Mouse (Mus musculus) liver, embryonic 12.5 days (tissue): ENCODE results near the gene Dnah9. TPM values are rescaled to one million over a fixed set of nuclear protein-coding genes. Genes with fewer than 3 reads are reported as not detected.

Experiments
- ATAC-seq: fragments of 200-750 bp; cut with Nextera tagmentation; 2 replicates; pipeline ENCODE4 v1.8.0; 2017; ENCODE audit warnings: moderate number of reproducible peaks, mild to moderate bottlenecking, moderate library complexity
- H3K27ac ChIP-seq: fragments of 300-500 bp; sonication (generic); 2 replicates; pipeline ENCODE4 v1.5.1; 2016; ENCODE audit warnings: mild to moderate bottlenecking
- H3K27me3 ChIP-seq: fragments of 300-500 bp; sonication (generic); replicated peaks from 2 replicates; pipeline ENCODE4 v1.6.1; 2016; ENCODE audit warnings: mild to moderate bottlenecking, moderate library complexity
- H3K36me3 ChIP-seq: fragments of 300-500 bp; sonication (generic); 2 replicates; pipeline ENCODE4 v1.6.1; 2016; ENCODE audit warnings: mild to moderate bottlenecking, moderate library complexity
- H3K4me1 ChIP-seq: fragments of 300-500 bp; sonication (generic); 2 replicates; pipeline ENCODE4 v1.6.1; 2016
- H3K4me2 ChIP-seq: fragments of 300-500 bp; sonication (generic); 2 replicates; pipeline ENCODE4 v1.6.1; 2016; ENCODE audit warnings: mild to moderate bottlenecking, moderate library complexity
- H3K4me3 ChIP-seq: fragments of 300-500 bp; sonication (generic); 2 replicates; pipeline ENCODE4 v1.5.1; 2016; ENCODE audit warnings: mild to moderate bottlenecking, moderate library complexity
- H3K9ac ChIP-seq: fragments of 300-500 bp; sonication (generic); 2 replicates; pipeline ENCODE4 v1.6.1; 2016; ENCODE audit warnings: mild to moderate bottlenecking, moderate library complexity
- H3K9me3 ChIP-seq: fragments of 300-500 bp; sonication (generic); replicated peaks from 2 replicates; pipeline ENCODE4 v1.6.1; 2016; ENCODE audit warnings: mild to moderate bottlenecking, moderate library complexity
- WGBS: fragments of 180-500 bp; shearing (Covaris S2); methylation state at CpG from one replicate; pipeline ENCODE4 v1.1.7; 2016; ENCODE audit not compliant: insufficient replicate concordance; 5-methylcytosine and 5-hydroxymethylcytosine counted together
- polyA plus RNA-seq: library from polyadenylated mRNA; unstranded; fragments of >200 nt; fragmentation: Nextera tagmentation; extraction: Ambion mirVana; gene quantifications from 2 replicates; pipeline ENCODE4 v1.2.1, GENCODE M21; 2016

Gene Dnah9
- polyA plus RNA-seq, 1 experiment from 2014 or later, result not detected

DNA sequence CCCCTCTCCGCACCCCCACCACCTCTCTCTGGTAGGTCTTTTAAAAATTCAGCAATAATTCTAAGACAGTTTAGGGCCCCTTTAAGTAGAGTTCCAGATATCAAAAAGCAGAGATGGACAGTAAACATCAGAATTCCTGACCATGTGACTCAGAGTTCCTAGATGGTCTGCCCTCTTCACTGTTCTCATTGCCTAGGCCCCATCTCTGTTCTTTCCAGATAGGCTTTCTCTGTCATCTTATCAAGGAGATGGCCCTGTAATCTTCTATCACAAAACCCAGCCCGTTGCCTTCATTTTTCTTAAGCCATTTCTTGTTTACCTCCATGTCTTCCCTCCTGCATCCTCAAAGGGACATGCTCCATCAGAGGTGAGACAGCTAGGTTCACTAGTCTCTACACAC lies 382.2 kb downstream of the Dnah9 start:
- peak; percentile 36; the same call in 1 of the 2 replicates for ATAC-seq
- H3K9ac ChIP-seq, result peak overlapping the region; percentile 60

DNA sequence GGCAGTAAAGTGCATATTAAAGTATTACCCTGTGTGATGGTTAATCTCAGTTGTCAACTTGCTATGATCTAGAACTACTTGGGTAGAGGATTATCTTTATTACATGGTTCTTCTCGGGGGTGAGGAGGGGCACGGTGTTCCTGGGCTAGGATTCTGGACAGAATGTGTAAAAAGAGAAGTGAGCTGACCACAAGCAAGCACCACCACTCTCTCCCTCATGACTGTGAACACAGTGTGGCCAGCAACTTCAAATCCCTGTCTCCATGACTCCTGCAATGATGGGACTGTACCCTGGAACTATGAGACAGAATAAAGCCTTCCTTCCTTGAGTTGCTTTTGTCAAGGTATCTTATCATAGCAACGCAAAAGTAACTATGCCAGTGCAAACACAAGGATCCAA lies 386.8 kb downstream of the Dnah9 start:
- no peak for ATAC-seq
- Histone ChIP-seq H3K9ac (no peak overlapping the region), H3K4me1 (peaks cover 74% of the 10 kb centered on the region), H3K4me3 (no peak overlapping the region), H3K27ac (no peak overlapping the region), H3K4me2 (no peak overlapping the region), H3K9me3 (no peaks in the 10 kb centered on the region), H3K27me3 (no peaks in the 10 kb centered on the region), H3K36me3 (peaks cover 27% of the 10 kb centered on the region)
- WGBS, result 40% methylated on average over 3 of the region's 3 CpGs

More for the DNA sequence above, 382.2 kb downstream of the Dnah9 start:
- H3K4me2 ChIP-seq, result peak overlapping the region; percentile 86
- no peaks in the 10 kb centered on the region for H3K27me3 ChIP-seq
- H3K4me1 ChIP-seq, result peaks cover 65% of the 10 kb centered on the region
- no peaks in the 10 kb centered on the region for H3K9me3 ChIP-seq
- peaks cover 8% of the 10 kb centered on the region for H3K36me3 ChIP-seq
- peak overlapping the region; percentile 80 for H3K27ac ChIP-seq
- peak overlapping the region; percentile 99 for H3K4me3 ChIP-seq
- 44% methylated on average over 2 of the region's 2 CpGs for WGBS
